Mouse (Mus musculus) C2C12 (cell line): Measurements from ENCODE around the gene Gpc2. TPM values are rescaled to one million over a fixed set of nuclear protein-coding genes. Genes with fewer than 3 reads are reported as not detected.

Experiments
- H3K27me3 ChIP-seq: one replicate; pipeline ENCODE4 v1.6.1; 2011; ENCODE audit not compliant: control insufficient read depth, insufficient read depth, insufficient read length
- H3K36me3 ChIP-seq: one replicate; pipeline ENCODE4 v1.6.1; 2011; ENCODE audit not compliant: control insufficient read depth, insufficient read depth
- H3K4me3 ChIP-seq: one replicate; pipeline ENCODE4 v1.5.1; 2011; ENCODE audit warnings: mild to moderate bottlenecking, control low read depth; ENCODE audit not compliant: poor library complexity, insufficient read depth, severe bottlenecking
- H3K79me2 ChIP-seq: one replicate; pipeline ENCODE4 v1.6.1; 2011; ENCODE audit not compliant: control insufficient read depth, insufficient read depth
- H3K79me3 ChIP-seq: one replicate; pipeline ENCODE4 v1.6.1; 2011; ENCODE audit warnings: low read depth, control low read depth
- H3ac ChIP-seq: one replicate; pipeline ENCODE3; 2011; ENCODE audit warnings: low read depth; ENCODE audit not compliant: control insufficient read depth, insufficient read length
- CEBPB ChIP-seq: IDR thresholded peaks from one replicate; pipeline ENCODE4 v1.6.1; 2011; ENCODE audit warnings: low read depth, mild to moderate bottlenecking, control low read depth, moderate library complexity
- CTCF ChIP-seq: IDR thresholded peaks from one replicate; pipeline ENCODE4 v1.5.1; 2011; ENCODE audit not compliant: control insufficient read depth, insufficient read depth, insufficient read length
- FOSL1 ChIP-seq: IDR thresholded peaks from one replicate; pipeline ENCODE4 v1.8.0; 2011; ENCODE audit warnings: mild to moderate bottlenecking, low read length; ENCODE audit not compliant: poor library complexity, insufficient read depth, severe bottlenecking
- MAX ChIP-seq: IDR thresholded peaks from one replicate; pipeline ENCODE4 v1.6.1; 2011; ENCODE audit warnings: mild to moderate bottlenecking, control low read depth
- MYOD1 ChIP-seq: IDR thresholded peaks from one replicate; pipeline ENCODE4 v1.6.1; 2011; ENCODE audit warnings: low read depth; ENCODE audit not compliant: control insufficient read depth, insufficient read length
- MYOG ChIP-seq: IDR thresholded peaks from one replicate; pipeline ENCODE4 v1.6.1; 2011; ENCODE audit not compliant: control insufficient read depth, insufficient read length; ENCODE audit errors: extremely low read depth
- USF1 ChIP-seq: IDR thresholded peaks from one replicate; pipeline ENCODE4 v1.6.1; 2011; ENCODE audit warnings: low read depth, mild to moderate bottlenecking, control low read depth, moderate library complexity
- polyA plus RNA-seq: library from polyadenylated mRNA; unstranded; fragments of >200 nt; fragmentation: generic; extraction: Trizol; gene quantifications from one replicate; pipeline ENCODE4 v1.2.1, GENCODE M21; 2012; ENCODE audit warnings: missing spikeins

The Gpc2 gene
- polyA plus RNA-seq, 1 experiment, result 0.60 TPM

- TF ChIP-seq FOSL1, result no peak
- TF ChIP-seq MYOG, result no peak
- TF ChIP-seq MAX, result no peak
- TF ChIP-seq USF1, result no peak
- TF ChIP-seq MYOD1, result no peak
- TF ChIP-seq CTCF, result no peak
- no peak for TF ChIP-seq CEBPB
- H3K79me2 ChIP-seq, result no peaks in the 10 kb centered on the region
Observed at GRCm38 (mm10) chr5:138287861-138288260, 8.1 kb upstream of the Gpc2 start.

GRCm38 (mm10) chr5:138283540-138283939, 3.7 kb upstream of the Gpc2 start:
- Histone ChIP-seq H3K4me3 (no peak overlapping the region), H3K79me3 (no peaks in the 10 kb centered on the region), H3K27me3 (no peaks in the 10 kb centered on the region), H3K79me2 (no peaks in the 10 kb centered on the region), H3K36me3 (no peaks in the 10 kb centered on the region), H3ac (no peak overlapping the region)
- TF ChIP-seq CTCF, result no peak
- TF ChIP-seq USF1, result no peak
- TF ChIP-seq MAX, result no peak
- TF ChIP-seq MYOD1, result no peak
- TF ChIP-seq CEBPB, result no peak
- TF ChIP-seq FOSL1, result no peak
- no peak for TF ChIP-seq MYOG

More at GRCm38 (mm10) chr5:138287861-138288260, 8.1 kb upstream of the Gpc2 start:
- H3K27me3 ChIP-seq, result no peaks in the 10 kb centered on the region
- no peak overlapping the region for H3ac ChIP-seq
- no peaks in the 10 kb centered on the region for H3K79me3 ChIP-seq
- no peak overlapping the region for H3K4me3 ChIP-seq
- H3K36me3 ChIP-seq, result no peaks in the 10 kb centered on the region

- Histone ChIP-seq H3K79me2 (no peaks in the 10 kb centered on the region), H3ac (no peak overlapping the region), H3K79me3 (no peaks in the 10 kb centered on the region), H3K27me3 (no peaks in the 10 kb centered on the region), H3K4me3 (no peak overlapping the region), H3K36me3 (no peaks in the 10 kb centered on the region)
- no peak for TF ChIP-seq MAX
- TF ChIP-seq USF1, result no peak
- TF ChIP-seq MYOG, result no peak
- no peak for TF ChIP-seq CTCF
- no peak for TF ChIP-seq CEBPB
- no peak for TF ChIP-seq MYOD1
- no peak for TF ChIP-seq FOSL1
Observed at GRCm38 (mm10) chr5:138281798-138282197, 2.0 kb upstream of the Gpc2 start.

- H3K4me3 ChIP-seq, result no peak overlapping the region
- no peak overlapping the region for H3ac ChIP-seq
- no peaks in the 10 kb centered on the region for H3K36me3 ChIP-seq
- no peaks in the 10 kb centered on the region for H3K27me3 ChIP-seq
- H3K79me2 ChIP-seq, result no peaks in the 10 kb centered on the region
- no peak for TF ChIP-seq MYOD1
- TF ChIP-seq MYOG, result no peak
- no peak for TF ChIP-seq CTCF
- no peak for TF ChIP-seq FOSL1
- TF ChIP-seq CEBPB, result no peak
- TF ChIP-seq USF1, result no peak
- TF ChIP-seq MAX, result no peak
- no peaks in the 10 kb centered on the region for H3K79me3 ChIP-seq
Observed at GRCm38 (mm10) chr5:138280829-138281228, 1.0 kb upstream of the Gpc2 start.

GRCm38 (mm10) chr5:138280425-138280768, 592 bp upstream of the Gpc2 start:
- no peaks in the 10 kb centered on the region for H3K27me3 ChIP-seq
- H3K4me3 ChIP-seq, result no peak overlapping the region
- no peaks in the 10 kb centered on the region for H3K79me2 ChIP-seq
- no peak overlapping the region for H3ac ChIP-seq
- H3K79me3 ChIP-seq, result no peaks in the 10 kb centered on the region
- no peaks in the 10 kb centered on the region for H3K36me3 ChIP-seq
- TF ChIP-seq CTCF (no peak), USF1 (no peak), MAX (no peak), MYOD1 (no peak), MYOG (no peak), FOSL1 (no peak), CEBPB (no peak)

- no peak overlapping the region for H3K4me3 ChIP-seq
- TF ChIP-seq CEBPB (no peak), USF1 (no peak), FOSL1 (no peak), CTCF (no peak), MAX (no peak), MYOG (no peak), MYOD1 (no peak)
- no peaks in the 10 kb centered on the region for H3K79me3 ChIP-seq
- no peaks in the 10 kb centered on the region for H3K79me2 ChIP-seq
- H3ac ChIP-seq, result no peak overlapping the region
- no peaks in the 10 kb centered on the region for H3K36me3 ChIP-seq
- H3K27me3 ChIP-seq, result peaks cover 3% of the 10 kb centered on the region
Observed at GRCm38 (mm10) chr5:138277994-138278393, 1.8 kb downstream of the Gpc2 start.
